Mouse (Mus musculus) midbrain, postnatal 0 days (tissue): Measurements from ENCODE around the gene Cactin. TPM values are rescaled to one million over a fixed set of nuclear protein-coding genes. Genes with fewer than 3 reads are reported as not detected.
A peak's percentile ranks its signal among the peaks of the same experiment; 100 is the strongest.

ENCODE experiments used
- ATAC-seq: fragments of 200-750 bp; cut with Nextera tagmentation; 2 replicates; pipeline ENCODE4 v1.8.0; 2017; ENCODE audit warnings: moderate number of reproducible peaks, mild to moderate bottlenecking, moderate TSS enrichment, moderate library complexity; ENCODE audit not compliant: low FRiP score
- DNase-seq: peaks from one replicate; pipeline ENCODE4 v3.0.0-alpha.2; 2015; ENCODE audit warnings: low spot score
- H3K27ac ChIP-seq: fragments of 300-500 bp; sonication (generic); 2 replicates; pipeline ENCODE4 v1.5.1; 2014; ENCODE audit warnings: low read depth, mild to moderate bottlenecking, low read length, mixed read lengths
- H3K27me3 ChIP-seq: fragments of 300-500 bp; sonication (generic); 2 replicates; pipeline ENCODE4 v1.6.1; 2014; ENCODE audit warnings: low read length, control low read depth, mixed read lengths; ENCODE audit not compliant: insufficient read depth
- H3K36me3 ChIP-seq: fragments of 300-500 bp; sonication (generic); 2 replicates; pipeline ENCODE4 v1.6.1; 2014; ENCODE audit warnings: low read length, control low read depth, mixed read lengths; ENCODE audit not compliant: insufficient read depth
- H3K4me1 ChIP-seq: fragments of 300-500 bp; sonication (generic); 2 replicates; pipeline ENCODE4 v1.6.1; 2014; ENCODE audit warnings: mild to moderate bottlenecking, control low read depth, antibody characterized with exemption, low read length, mixed read lengths; ENCODE audit not compliant: insufficient read depth
- H3K4me2 ChIP-seq: fragments of 300-500 bp; sonication (generic); 2 replicates; pipeline ENCODE4 v1.6.1; 2014; ENCODE audit warnings: low read depth, mild to moderate bottlenecking, low read length, mixed read lengths; ENCODE audit not compliant: poor library complexity, severe bottlenecking
- H3K4me3 ChIP-seq: fragments of 300-500 bp; sonication (generic); 2 replicates; pipeline ENCODE4 v1.5.1; 2014; ENCODE audit warnings: low read depth, mild to moderate bottlenecking, low read length, moderate library complexity
- H3K9ac ChIP-seq: fragments of 300-500 bp; sonication (generic); replicated peaks from 2 replicates; pipeline ENCODE4 v1.6.1; 2014; ENCODE audit warnings: mild to moderate bottlenecking, low read length, moderate library complexity, mixed read lengths; ENCODE audit not compliant: poor library complexity, severe bottlenecking
- H3K9me3 ChIP-seq: fragments of 300-500 bp; sonication (generic); 2 replicates; pipeline ENCODE4 v1.6.1; 2016; ENCODE audit warnings: low read length, control low read depth
- CTCF ChIP-seq: IDR thresholded peaks from 2 replicates; pipeline ENCODE4 v1.5.1; 2016; ENCODE audit warnings: antibody characterized with exemption, mild to moderate bottlenecking
- WGBS: fragments of 180-500 bp; shearing (Covaris S2); extraction: QIAGEN DNeasy Blood & Tissue Kit; methylation state at CpG from one replicate; pipeline ENCODE4 v1.1.7; 2014; 5-methylcytosine and 5-hydroxymethylcytosine counted together
- polyA plus RNA-seq: library from polyadenylated mRNA; unstranded; fragments of >200 nt; fragmentation: Nextera tagmentation; extraction: Ambion mirVana; gene quantifications from 2 replicates; pipeline ENCODE4 v1.2.1, GENCODE M21; 2015
- total RNA-seq: library from RNA; depleted of rRNA; stranded (reverse); fragments of >200 nt; gene quantifications from 2 replicates; pipeline ENCODE4 v1.2.3, GENCODE M21; 2014

Gene Cactin
- total and polyA plus RNA-seq, 2 experiments from 2014 or later: 20.2 to 22.7 TPM

- Histone ChIP-seq H3K27ac (no peak overlapping the region), H3K4me2 (no peak overlapping the region), H3K36me3 (no peaks in the 10 kb centered on the region), H3K9ac (no peak overlapping the region), H3K9me3 (no peaks in the 10 kb centered on the region), H3K4me3 (no peak overlapping the region), H3K4me1 (no peaks in the 10 kb centered on the region), H3K27me3 (no peaks in the 10 kb centered on the region)
- 84% methylated on average over 9 of the region's 9 CpGs for WGBS
- TF ChIP-seq CTCF: no peak
- DNase-seq (no peak), ATAC-seq (no peak)
These were observed 20.5 kb upstream of the Cactin start for GRCm38 (mm10) chr10:81300352-81300907.

GRCm38 (mm10) chr10:81301321-81301720, 19.6 kb upstream of the Cactin start:
- H3K9ac ChIP-seq: no peak overlapping the region
- ATAC-seq: no peak
- TF ChIP-seq CTCF: no peak
- H3K27ac ChIP-seq: no peak overlapping the region
- WGBS: 87% methylated on average over 9 of the region's 9 CpGs
- no peaks in the 10 kb centered on the region for H3K4me1 ChIP-seq
- no peaks in the 10 kb centered on the region for H3K27me3 ChIP-seq
- no peaks in the 10 kb centered on the region for H3K9me3 ChIP-seq
- H3K4me2 ChIP-seq: no peak overlapping the region
- H3K36me3 ChIP-seq: peaks cover 3% of the 10 kb centered on the region; the same call in 1 of the 2 replicates
- no peak overlapping the region for H3K4me3 ChIP-seq
- DNase-seq: no peak

DNA sequence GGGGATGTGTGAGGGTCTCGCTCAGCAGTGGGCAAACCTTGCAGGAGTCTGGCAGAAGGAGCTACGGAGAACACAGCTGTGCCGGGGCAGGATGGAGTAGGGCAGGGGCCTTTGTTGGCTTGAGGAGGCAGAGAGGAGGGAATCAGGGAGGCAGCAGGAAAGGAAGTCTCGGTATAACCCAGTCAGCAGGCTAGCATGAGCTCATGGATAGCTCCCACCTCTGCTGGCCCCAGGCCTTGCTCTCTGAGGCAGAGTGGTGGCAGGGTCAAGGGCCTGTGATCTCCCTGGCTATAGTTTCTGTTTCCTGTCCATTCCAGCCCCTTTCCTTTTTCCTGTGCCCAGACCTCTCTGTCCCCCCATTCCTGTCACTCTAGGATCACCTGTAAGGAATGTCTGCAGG, 18.6 kb upstream of the Cactin start:
- Histone ChIP-seq H3K36me3 (peaks cover 13% of the 10 kb centered on the region), H3K27ac (no peak overlapping the region), H3K4me1 (no peaks in the 10 kb centered on the region), H3K4me2 (no peak overlapping the region), H3K4me3 (no peak overlapping the region), H3K9me3 (no peaks in the 10 kb centered on the region), H3K27me3 (no peaks in the 10 kb centered on the region), H3K9ac (0 out of 2 replicates have a peak overlapping the region, but pooled peaks have one; percentile 13)
- DNase-seq: no peak
- 65% methylated on average over 4 of the region's 4 CpGs for WGBS
- ATAC-seq: no peak
- TF ChIP-seq CTCF: no peak

DNA sequence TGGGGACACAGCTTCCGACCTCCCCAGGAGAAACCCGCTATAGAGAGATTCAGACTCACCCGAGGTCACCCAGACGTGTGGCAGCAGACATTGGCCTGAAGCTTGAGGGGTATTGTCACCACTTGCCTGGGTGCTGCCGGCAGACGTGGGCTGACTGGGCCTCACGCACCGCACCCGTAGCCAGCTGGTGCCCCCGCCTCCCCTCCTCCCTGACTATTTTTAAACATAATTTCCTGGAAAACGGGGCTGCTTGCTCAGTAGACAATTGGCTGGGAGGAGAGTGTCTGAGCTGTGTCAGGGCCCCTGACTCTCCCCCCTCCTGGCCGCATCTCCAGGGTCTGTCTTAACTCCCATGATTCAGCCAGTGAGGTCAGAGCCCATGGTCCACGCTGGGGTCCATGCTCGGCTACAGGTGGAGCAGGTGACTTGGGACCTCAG, 18.1 kb upstream of the Cactin start:
- Histone ChIP-seq H3K4me2 (no peak overlapping the region), H3K4me3 (no peak overlapping the region), H3K27me3 (no peaks in the 10 kb centered on the region), H3K4me1 (no peaks in the 10 kb centered on the region), H3K9me3 (no peaks in the 10 kb centered on the region), H3K36me3 (peaks cover 18% of the 10 kb centered on the region), H3K27ac (no peak overlapping the region), H3K9ac (0 out of 2 replicates have a peak overlapping the region, but pooled peaks have one; percentile 13)
- WGBS: 77% methylated on average over 14 of the region's 14 CpGs
- no peak for TF ChIP-seq CTCF
- DNase-seq (no peak), ATAC-seq (no peak)

DNA sequence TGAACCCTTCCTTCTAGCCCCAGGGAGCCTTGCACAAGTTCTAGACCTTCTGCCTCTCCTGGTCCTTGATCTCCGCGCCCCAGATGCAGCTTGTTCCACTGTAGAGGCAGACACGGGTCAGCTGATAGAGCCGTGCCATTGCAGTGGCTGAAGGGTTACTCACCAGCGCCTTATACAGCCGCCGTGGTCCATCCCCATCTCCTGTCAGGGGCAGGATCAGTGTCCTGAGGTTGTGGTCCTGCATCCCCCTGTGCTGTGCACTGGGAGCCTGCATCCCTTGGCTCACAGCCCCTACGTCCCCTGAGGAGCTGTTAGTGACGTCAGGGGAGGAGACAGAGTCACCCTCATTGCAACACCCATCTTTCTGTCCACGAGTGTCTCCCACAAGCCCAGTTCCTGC, 17.6 kb upstream of the Cactin start:
- H3K4me1 ChIP-seq: no peaks in the 10 kb centered on the region
- TF ChIP-seq CTCF: no peak
- no peak overlapping the region for H3K4me2 ChIP-seq
- 77% methylated on average over 10 of the region's 10 CpGs for WGBS
- H3K27me3 ChIP-seq: no peaks in the 10 kb centered on the region
- H3K9ac ChIP-seq: no peak overlapping the region
- DNase-seq (no peak), ATAC-seq (no peak)
- H3K36me3 ChIP-seq: peaks cover 22% of the 10 kb centered on the region
- no peak overlapping the region for H3K27ac ChIP-seq
- H3K9me3 ChIP-seq: no peaks in the 10 kb centered on the region
- no peak overlapping the region for H3K4me3 ChIP-seq

GRCm38 (mm10) chr10:81303761-81304160, 17.1 kb upstream of the Cactin start:
- ATAC-seq (no peak), DNase-seq (no peak)
- Histone ChIP-seq H3K27me3 (no peaks in the 10 kb centered on the region), H3K9me3 (no peaks in the 10 kb centered on the region), H3K4me3 (no peak overlapping the region), H3K36me3 (peaks cover 26% of the 10 kb centered on the region), H3K27ac (no peak overlapping the region), H3K4me2 (no peak overlapping the region), H3K4me1 (no peaks in the 10 kb centered on the region), H3K9ac (no peak overlapping the region)
- WGBS: 84% methylated on average over 7 of the region's 7 CpGs
- no peak for TF ChIP-seq CTCF
